Mouse (Mus musculus) stomach, postnatal 0 days (tissue): ENCODE data around the gene Mov10l1.

Source experiments
- CTCF ChIP-seq: IDR thresholded peaks from 2 replicates; pipeline ENCODE4 v1.5.1; 2016; ENCODE audit warnings: antibody characterized with exemption, low read depth, mild to moderate bottlenecking, moderate library complexity
- EP300 ChIP-seq: optimal IDR thresholded peaks from 2 replicates; pipeline ENCODE3; 2016; ENCODE audit warnings: antibody characterized with exemption

DNA sequence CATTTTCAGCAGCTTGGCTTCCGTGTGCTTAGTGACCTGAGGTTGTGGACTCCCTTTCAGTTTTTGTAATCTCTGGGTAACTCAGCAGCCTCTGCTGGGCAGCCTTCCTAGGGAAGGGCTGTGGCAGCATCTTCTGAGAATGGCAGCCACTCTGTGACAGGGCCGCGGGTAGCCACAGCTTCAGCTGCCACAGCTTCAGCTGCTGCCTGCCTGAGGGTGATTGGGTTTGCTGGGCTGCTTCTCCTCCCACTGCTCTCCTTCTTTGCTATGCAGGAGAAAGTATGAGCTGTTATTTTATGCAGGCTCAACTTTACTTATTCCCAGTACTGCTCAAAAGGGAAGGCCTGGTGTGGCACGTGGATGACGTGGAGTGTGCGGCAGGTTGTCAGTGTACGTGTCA lies 24.3 kb downstream of the Mov10l1 start:
- TF ChIP-seq CTCF, result no peak
- no peak for TF ChIP-seq EP300
